In genomic region chr15:100830682-100831081, GRCm38 (mm10) we compare ENCODE assay signal across 8 mouse cellular contexts. TPM values are rescaled to one million over a fixed set of nuclear protein-coding genes. Genes with fewer than 3 reads are reported as not detected.
A peak's percentile ranks its signal among the peaks of the same experiment; 100 is the strongest.
DNase-seq lines count a peak whose midpoint lies in the region; ATAC-seq and TF ChIP-seq lines count a peak whose summit lies in the region.
"Had no signal": no experiment of that assay in that cellular context is flagged by ENCODE, and none has a peak within 500 bp of the region (broad histone marks: within the 10 kb centered on the region; RNA-seq: fewer than 3 reads in every experiment).

No protein-coding gene starts in this region.

- no peak overlapping the region for H3K4me3 ChIP-seq in liver, embryonic 14.5 days (ENCODE audit: insufficient read depth in 1 of 2, low read depth in 2 of 2, low read length in 2 of 2)
- no peak overlapping the region for H3K4me3 ChIP-seq in MEL (ENCODE audit: control insufficient read depth in 1 of 2, insufficient read depth in 1 of 2, low read depth in 2 of 2, low read length in 2 of 2)
- H3K4me3 ChIP-seq: hindbrain, embryonic 15.5 days had no signal

- peak; percentile 86 for TF ChIP-seq RAD21 in MEL (IDR thresholded peaks at IDR 0.05; ENCODE audit: low read depth, low read length)

- ATAC-seq in liver, embryonic 14.5 days (ENCODE audit: insufficient read depth): no peak

- TF ChIP-seq EP300 in liver, embryonic 14.5 days (IDR thresholded peaks at IDR 0.05; ENCODE audit: low read depth): no peak
- TF ChIP-seq EP300 in MEL (IDR thresholded peaks at IDR 0.05; ENCODE audit: low read depth in 1 of 2, low read length in 2 of 2): no peak

- no peak overlapping the region for H3K4me2 ChIP-seq in liver, embryonic 14.5 days (ENCODE audit: low read depth)
- H3K4me2 ChIP-seq: hindbrain, embryonic 15.5 days had no signal

- TF ChIP-seq CTCF in liver, embryonic 14.5 days (IDR thresholded peaks at IDR 0.05; ENCODE audit: low read depth): peak; percentile 74
- peak; percentile 65 to 98 (median 93) for TF ChIP-seq CTCF in MEL (IDR thresholded peaks at IDR 0.05 in 2 of 3, conservative IDR thresholded peaks at IDR 0.05 in 1 of 3; ENCODE audit: control insufficient read depth in 1 of 3, insufficient read depth in 1 of 3, low read depth in 2 of 3, low read length in 3 of 3, poor library complexity in 1 of 3, severe bottlenecking in 1 of 3)

- DNase-seq in liver, embryonic 14.5 days (ENCODE audit: low read depth in 3 of 3, low spot score in 3 of 3): no peak
- no peak for DNase-seq in liver
- peak; percentile 72 for DNase-seq in MEL (ENCODE audit: low read depth, low spot score)
- DNase-seq in brain, adult 2 months (ENCODE audit: low read depth, low spot score): peak; percentile 57
- DNase-seq in retina, postnatal 1 day: peak; percentile 50
- DNase-seq in adrenal gland, adult 18-20 months (ENCODE audit: low spot score in 2 of 2): no peak
- DNase-seq in cerebellum, adult 8-10 months: no peak

- TF ChIP-seq POLR2A in MEL (IDR thresholded peaks at IDR 0.05; ENCODE audit: control insufficient read depth in 1 of 2, insufficient read depth in 1 of 2, low read depth in 1 of 2, low read length in 2 of 2, poor library complexity in 1 of 2): no peak

- H3K9me3 ChIP-seq in liver, embryonic 14.5 days (ENCODE audit: control insufficient read depth, low read length): no peaks in the 10 kb centered on the region
- no peaks in the 10 kb centered on the region for H3K9me3 ChIP-seq in MEL (replicated peaks; ENCODE audit: insufficient read depth, low read length)
- H3K9me3 ChIP-seq: hindbrain, embryonic 15.5 days had no signal

- no peak overlapping the region for H3K27ac ChIP-seq in liver, embryonic 14.5 days
- H3K27ac ChIP-seq in MEL (ENCODE audit: control insufficient read depth, low read depth, low read length): no peak overlapping the region
- H3K27ac ChIP-seq: hindbrain, embryonic 15.5 days had no signal

- no peaks in the 10 kb centered on the region for H3K27me3 ChIP-seq in liver, embryonic 14.5 days (ENCODE audit: control insufficient read depth, insufficient read depth, low read length)
- peaks cover 0 to 2% of the 10 kb centered on the region in 2 experiments; a peak in 2 of 4 replicates for H3K27me3 ChIP-seq in MEL (ENCODE audit: control insufficient read depth in 1 of 2, insufficient read depth in 2 of 2, low read length in 2 of 2)
- H3K27me3 ChIP-seq: hindbrain, embryonic 15.5 days had no signal

- no peaks in the 10 kb centered on the region for H3K4me1 ChIP-seq in liver, embryonic 14.5 days (replicated peaks; ENCODE audit: control insufficient read depth in 2 of 2, insufficient read depth in 2 of 2, low read length in 1 of 2)
- no peaks in the 10 kb centered on the region for H3K4me1 ChIP-seq in MEL (ENCODE audit: control insufficient read depth in 1 of 2, insufficient read depth in 2 of 2, low read length in 2 of 2)
- H3K4me1 ChIP-seq: hindbrain, embryonic 15.5 days had no signal

- 52% methylated on average over 6 of the region's 6 CpGs for WGBS in liver, embryonic 14.5 days (ENCODE audit: insufficient replicate concordance)

- no peaks in the 10 kb centered on the region for H3K79me2 ChIP-seq in MEL (ENCODE audit: control insufficient read depth, insufficient read depth, low read length, poor library complexity)

- H3K36me3 ChIP-seq in liver, embryonic 14.5 days (replicated peaks; ENCODE audit: control insufficient read depth, insufficient read depth, low read depth): no peaks in the 10 kb centered on the region
- no peaks in the 10 kb centered on the region for H3K36me3 ChIP-seq in MEL (ENCODE audit: control insufficient read depth in 1 of 2, insufficient read depth in 2 of 2, low read length in 2 of 2)
- H3K36me3 ChIP-seq: hindbrain, embryonic 15.5 days had no signal

- no peak overlapping the region for H3K9ac ChIP-seq in liver, embryonic 14.5 days (replicated peaks)
- no peak overlapping the region for H3K9ac ChIP-seq in MEL (ENCODE audit: control insufficient read depth, low read depth, low read length, poor library complexity, severe bottlenecking)
- H3K9ac ChIP-seq: hindbrain, embryonic 15.5 days had no signal

TF ChIP-seq in MEL, 35 proteins besides CTCF, POLR2A, EP300 and RAD21:
- TF ChIP-seq USF1 (IDR thresholded peaks at IDR 0.05; ENCODE audit: low read depth, low read length) (peak; percentile 76), SMC3 (IDR thresholded peaks at IDR 0.05; ENCODE audit: low read depth, low read length) (peak; percentile 91), BHLHE40 (IDR thresholded peaks at IDR 0.05; ENCODE audit: borderline replicate concordance, low read depth, low read length) (peak; percentile 92), USF2 (IDR thresholded peaks at IDR 0.05; ENCODE audit: borderline replicate concordance in 1 of 2, insufficient read depth in 1 of 2, low read depth in 1 of 2, low read length in 2 of 2) (0 out of 4 replicates have a peak, but pooled peaks of 1 of the 2 experiments have one; percentile 30), UBTF (IDR thresholded peaks at IDR 0.05; ENCODE audit: borderline replicate concordance, insufficient read depth, low read depth, low read length) (no peak), ETS1 (IDR thresholded peaks at IDR 0.05; ENCODE audit: low read depth, low read length) (no peak), MAX (IDR thresholded peaks at IDR 0.05; ENCODE audit: low read length) (peak; percentile 44; the same call in 1 of the 2 replicates), ZC3H11A (IDR thresholded peaks at IDR 0.05; ENCODE audit: low read depth, low read length) (peak; percentile 80), ZNF384 (IDR thresholded peaks at IDR 0.05; ENCODE audit: low read depth, low read length) (peak; percentile 63), TCF12 (IDR thresholded peaks at IDR 0.05; ENCODE audit: low read depth, low read length) (no peak)

RNA-seq across cellular contexts. Expression of gene Scn8a, which starts 39.0 kb away (rescaled TPM):
- 0.13 and 0.21 TPM in 2 replicates for polyA plus RNA-seq in liver, embryonic 14.5 days (2012; rRNA removed)
- 0.41 TPM in 1 of 2 replicates, not detected in the other for polyA plus RNA-seq in liver, embryonic 14.5 days (2014; fragmentation: Nextera tagmentation; extraction: Ambion mirVana)
- total RNA-seq in MEL (2012; rRNA removed): 0.03 and 0.08 TPM in 2 replicates
- under 1 TPM in 1 of 2 experiments, not detected in 1; 0.01 TPM for polyA plus RNA-seq in MEL (2012; ENCODE audit: insufficient read depth in 1 of 2, insufficient read length in 2 of 2, low read depth in 1 of 2, low replicate concordance in 2 of 2, missing spikeins in 1 of 2)
- total RNA-seq in adrenal gland, adult 18-20 months (2021): 1 to 10 TPM; 2.8 to 3.6 TPM

Comparison
In these comparisons a context has a peak if more than half of its experiments do, and no peak if none do; other contexts are left out.
1. DNase-seq: peak in MEL (single experiment), brain, adult 2 months (single experiment) and retina, postnatal 1 day (single experiment); none in liver, embryonic 14.5 days (0 of 3), liver (single experiment), adrenal gland, adult 18-20 months (0 of 2) and cerebellum, adult 8-10 months (single experiment).